Mouse (Mus musculus) embryonic facial prominence, embryonic 11.5 days (tissue): ENCODE measurements around the gene Nkiras2. TPM values are rescaled to one million over a fixed set of nuclear protein-coding genes. Genes with fewer than 3 reads are reported as not detected.
"Not testable (repeated sequence)": the region's sequence is repeated elsewhere in the genome, so short reads cannot be mapped to it uniquely, and the experiment has no call there.

Experiments used
- ATAC-seq: fragments of 200-750 bp; cut with Nextera tagmentation; replicated peaks from 2 replicates; pipeline ENCODE4 v1.8.0; 2017; ENCODE audit warnings: low read depth; ENCODE audit not compliant: insufficient number of reproducible peaks, low FRiP score, low TSS enrichment
- DNase-seq: peaks from one replicate; pipeline ENCODE4 v3.0.0-alpha.2; 2015; ENCODE audit warnings: low spot score
- H3K27ac ChIP-seq: fragments of 300-500 bp; sonication (generic); replicated peaks from 2 replicates; pipeline ENCODE4 v1.5.1; 2014; ENCODE audit warnings: mild to moderate bottlenecking, low read depth, low read length, control low read depth
- H3K27me3 ChIP-seq: fragments of 300-500 bp; sonication (generic); 2 replicates; pipeline ENCODE4 v1.6.1; 2014; ENCODE audit warnings: mild to moderate bottlenecking, low read length, moderate library complexity, mixed read lengths; ENCODE audit not compliant: control insufficient read depth, insufficient read depth
- H3K36me3 ChIP-seq: fragments of 300-500 bp; sonication (generic); replicated peaks from 2 replicates; pipeline ENCODE4 v1.6.1; 2014; ENCODE audit warnings: low read depth, mild to moderate bottlenecking, low read length, moderate library complexity, mixed read lengths; ENCODE audit not compliant: control insufficient read depth, insufficient read depth
- H3K4me1 ChIP-seq: fragments of 300-500 bp; sonication (generic); 2 replicates; pipeline ENCODE4 v1.6.1; 2014; ENCODE audit warnings: low read length, mixed read lengths; ENCODE audit not compliant: control insufficient read depth, insufficient read depth
- H3K4me2 ChIP-seq: fragments of 300-500 bp; sonication (generic); 2 replicates; pipeline ENCODE4 v1.6.1; 2014; ENCODE audit warnings: low read depth, mild to moderate bottlenecking, control low read depth, low read length, moderate library complexity
- H3K4me3 ChIP-seq: fragments of 300-500 bp; sonication (generic); 2 replicates; pipeline ENCODE4 v1.5.1; 2014; ENCODE audit warnings: low read depth, low read length, control low read depth
- H3K9ac ChIP-seq: fragments of 300-500 bp; sonication (generic); replicated peaks from 2 replicates; pipeline ENCODE4 v1.6.1; 2014; ENCODE audit warnings: mild to moderate bottlenecking, control low read depth, low read length
- H3K9me3 ChIP-seq: fragments of 300-500 bp; sonication (generic); replicated peaks from 2 replicates; pipeline ENCODE4 v1.6.1; 2016; ENCODE audit warnings: mild to moderate bottlenecking, low read length, inconsistent platforms, mixed read lengths; ENCODE audit not compliant: control insufficient read depth
- WGBS: fragments of 180-500 bp; shearing (Covaris S2); extraction: QIAGEN DNeasy Blood & Tissue Kit; methylation state at CpG from one replicate; pipeline ENCODE4 v1.1.7; 2014; 5-methylcytosine and 5-hydroxymethylcytosine counted together
- polyA plus RNA-seq: library from polyadenylated mRNA; unstranded; fragments of >200 nt; fragmentation: Nextera tagmentation; extraction: Ambion mirVana; gene quantifications from 2 replicates; pipeline ENCODE4 v1.2.1, GENCODE M21; 2014

Nkiras2 gene
- polyA plus RNA-seq, 1 experiment from 2014 or later = 79.5 TPM

DNA sequence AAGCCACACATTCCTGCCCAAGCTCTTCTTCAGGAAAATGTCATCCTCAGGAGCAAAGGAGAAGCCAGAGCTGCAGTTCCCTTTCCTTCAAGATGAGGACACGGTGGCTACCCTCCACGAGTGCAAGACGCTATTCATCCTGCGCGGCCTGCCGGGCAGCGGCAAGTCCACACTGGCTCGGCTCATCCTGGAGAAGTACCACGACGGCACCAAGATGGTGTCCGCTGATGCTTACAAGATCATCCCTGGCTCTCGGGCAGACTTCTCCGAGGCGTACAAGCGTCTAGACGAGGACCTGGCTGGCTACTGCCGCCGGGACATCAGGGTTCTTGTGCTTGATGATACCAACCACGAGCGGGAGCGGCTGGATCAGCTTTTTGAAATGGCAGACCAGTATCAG is 42.8 kb upstream of the Nkiras2 start:
- Histone ChIP-seq H3K4me3 (no peak overlapping the region), H3K27me3 (peaks cover 4% of the 10 kb centered on the region; the same call in 1 of the 2 replicates), H3K36me3 (peaks cover 3% of the 10 kb centered on the region), H3K9me3 (no peaks in the 10 kb centered on the region), H3K27ac (no peak overlapping the region), H3K4me1 (no peaks in the 10 kb centered on the region), H3K9ac (no peak overlapping the region), H3K4me2 (no peak overlapping the region; the same call in 1 of the 2 replicates)
- ATAC-seq (no peak), DNase-seq (no peak)
- 66% methylated on average over 21 of the region's 21 CpGs for WGBS

DNA sequence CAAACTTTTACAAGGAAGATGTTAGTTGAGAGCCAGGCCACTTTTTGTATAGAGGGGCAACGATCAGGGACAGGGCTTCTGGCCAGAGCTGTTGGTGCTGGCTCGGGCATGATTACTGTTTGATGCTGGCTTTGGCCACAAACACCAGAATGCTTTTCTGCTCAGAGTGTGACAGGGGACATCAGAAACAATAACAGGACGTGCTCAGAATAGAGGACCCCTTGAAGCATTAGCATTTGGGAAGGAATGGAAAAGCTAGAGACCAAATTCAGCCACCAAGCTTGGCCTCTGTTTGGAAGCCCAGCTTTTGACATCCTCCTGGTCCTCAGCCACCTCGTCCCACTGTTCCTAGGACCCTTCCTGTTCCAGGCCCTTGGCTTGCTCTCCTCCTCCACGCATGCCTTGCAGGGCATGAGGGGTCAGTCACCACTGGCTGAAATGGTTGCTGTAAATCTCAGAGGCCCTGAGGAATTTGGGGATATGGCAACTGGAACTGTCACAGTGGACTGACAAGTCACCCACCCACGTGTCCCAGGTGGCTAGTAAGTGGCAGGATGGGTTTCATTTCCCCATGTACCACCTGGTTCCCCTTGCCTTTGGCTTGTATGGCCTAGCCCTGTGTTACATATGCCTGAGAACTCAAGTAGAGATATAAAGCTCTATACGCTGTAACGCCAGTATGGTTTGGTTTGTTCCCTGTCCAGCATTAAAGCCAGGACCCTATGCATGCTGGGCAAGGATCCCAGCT is 41.0 kb upstream of the Nkiras2 start:
- H3K27me3 ChIP-seq = no peaks in the 10 kb centered on the region
- H3K4me2 ChIP-seq = no peak overlapping the region
- no peaks in the 10 kb centered on the region for H3K4me1 ChIP-seq
- H3K27ac ChIP-seq = no peak overlapping the region
- WGBS = 91% methylated on average over 8 of the region's 8 CpGs
- H3K9me3 ChIP-seq = no peaks in the 10 kb centered on the region
- no peak overlapping the region for H3K9ac ChIP-seq
- H3K36me3 ChIP-seq = peaks cover 6% of the 10 kb centered on the region
- no peak overlapping the region for H3K4me3 ChIP-seq
- ATAC-seq (no peak), DNase-seq (no peak)

DNA sequence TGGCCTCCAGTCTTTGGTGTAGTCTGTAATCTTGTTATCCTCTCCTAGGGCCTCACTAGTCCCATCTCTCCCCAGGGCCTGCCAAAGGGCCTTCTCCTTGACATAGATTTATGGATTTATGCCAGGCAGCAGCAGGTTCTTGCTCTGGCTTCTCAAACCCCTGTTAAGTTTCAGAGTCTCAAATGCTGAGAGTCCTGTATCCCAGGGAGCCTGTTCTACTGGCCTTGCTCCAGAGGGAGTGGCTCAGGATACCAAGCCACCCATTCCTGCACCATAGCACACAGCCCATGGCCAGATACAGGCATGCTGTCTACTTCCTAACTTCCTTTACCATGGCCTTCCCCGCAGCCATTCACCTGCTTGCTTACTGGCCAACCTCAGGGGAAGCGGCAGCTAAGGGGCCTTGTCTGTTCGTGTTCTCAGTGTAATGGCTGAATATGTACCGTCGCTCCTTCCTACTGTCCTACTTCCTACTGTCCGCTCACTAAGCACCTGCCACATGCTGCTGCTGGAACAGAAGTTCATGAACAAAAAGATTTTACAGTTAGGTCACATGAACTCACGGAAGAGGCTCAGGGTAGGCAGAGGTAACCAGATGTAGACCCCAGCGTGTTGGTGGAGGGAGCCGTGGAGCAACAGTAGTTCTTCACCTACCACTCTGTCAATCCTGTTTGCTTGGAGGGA is 39.8 kb upstream of the Nkiras2 start:
- Histone ChIP-seq H3K27ac (no peak overlapping the region), H3K27me3 (no peaks in the 10 kb centered on the region), H3K4me2 (no peak overlapping the region), H3K9ac (no peak overlapping the region), H3K4me3 (no peak overlapping the region), H3K4me1 (no peaks in the 10 kb centered on the region), H3K36me3 (peaks cover 12% of the 10 kb centered on the region), H3K9me3 (no peaks in the 10 kb centered on the region)
- ATAC-seq = no peak
- DNase-seq = no peak
- 92% methylated on average over 9 of the region's 9 CpGs for WGBS

DNA sequence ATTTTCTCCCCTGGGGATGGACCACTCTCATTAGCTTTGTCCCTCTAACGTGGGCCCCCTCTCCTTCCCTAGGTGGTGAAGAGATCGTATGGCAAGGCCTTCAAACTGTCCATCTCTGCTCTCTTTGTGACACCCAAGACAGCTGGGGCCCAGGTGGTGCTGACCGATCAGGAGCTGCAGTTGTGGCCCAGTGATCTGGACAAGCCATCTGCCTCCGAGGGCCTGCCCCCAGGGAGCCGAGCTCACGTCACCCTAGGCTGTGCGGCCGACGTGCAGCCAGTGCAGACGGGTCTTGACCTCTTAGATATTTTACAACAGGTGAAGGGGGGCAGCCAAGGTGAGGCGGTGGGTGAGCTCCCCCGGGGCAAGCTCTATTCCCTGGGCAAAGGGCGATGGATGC is 38.8 kb upstream of the Nkiras2 start:
- no peak for DNase-seq

DNA sequence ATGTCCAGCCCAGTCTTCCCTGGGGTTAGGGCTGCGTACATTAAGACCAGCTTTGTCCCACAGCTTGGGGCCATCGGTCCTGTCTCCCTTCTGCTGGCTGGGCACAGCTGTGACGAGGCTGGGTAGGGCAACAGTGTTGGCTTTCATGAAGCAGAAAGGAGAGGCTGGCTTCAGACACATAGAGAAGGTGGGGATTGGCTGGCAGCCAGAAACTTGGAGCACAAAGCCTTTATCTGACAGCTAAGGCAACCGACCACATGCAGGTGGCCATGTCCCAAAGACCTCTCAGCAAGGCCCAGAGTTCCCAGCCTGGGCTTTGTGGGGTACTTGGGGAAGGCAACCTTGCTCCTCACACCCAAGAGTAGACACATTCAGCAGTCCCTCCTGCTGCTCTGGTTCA is 37.3 kb upstream of the Nkiras2 start:
- no peaks in the 10 kb centered on the region for H3K27me3 ChIP-seq
- no peaks in the 10 kb centered on the region for H3K9me3 ChIP-seq
- H3K27ac ChIP-seq = no peak overlapping the region
- no peak overlapping the region for H3K9ac ChIP-seq
- DNase-seq (no peak), ATAC-seq (no peak)
- no peak overlapping the region for H3K4me2 ChIP-seq
- no peaks in the 10 kb centered on the region for H3K4me1 ChIP-seq
- no peak overlapping the region for H3K4me3 ChIP-seq
- 92% methylated on average over 4 of the region's 4 CpGs for WGBS
- H3K36me3 ChIP-seq = peaks cover 21% of the 10 kb centered on the region

More for the DNA sequence above, 38.8 kb upstream of the Nkiras2 start:
- Histone ChIP-seq H3K27me3 (no peaks in the 10 kb centered on the region), H3K9me3 (no peaks in the 10 kb centered on the region), H3K27ac (no peak overlapping the region), H3K4me3 (no peak overlapping the region), H3K4me2 (no peak overlapping the region), H3K36me3 (peaks cover 18% of the 10 kb centered on the region), H3K9ac (no peak overlapping the region), H3K4me1 (no peaks in the 10 kb centered on the region)
- 89% methylated on average over 13 of the region's 13 CpGs for WGBS
- no peak for ATAC-seq

DNA sequence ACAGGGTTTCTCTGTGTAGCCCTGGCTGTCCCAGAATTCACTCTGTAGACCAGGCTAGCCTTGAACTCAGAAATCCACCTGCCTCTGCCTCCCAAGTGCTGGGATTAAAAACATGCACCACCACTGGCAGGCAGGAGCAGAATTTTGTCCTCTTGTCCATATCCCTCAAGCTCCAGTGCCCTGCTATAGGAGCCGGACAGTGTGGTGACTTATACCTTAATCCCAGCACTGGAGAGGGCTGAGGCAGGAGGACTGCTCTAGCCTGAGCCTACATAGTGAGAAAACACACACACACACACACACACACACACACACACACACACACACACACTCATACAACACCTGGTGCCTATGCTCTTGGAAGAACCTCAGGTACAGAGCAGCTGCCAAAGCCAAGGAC is 36.6 kb upstream of the Nkiras2 start:
- not testable (repeated sequence) for H3K9ac ChIP-seq, H3K4me2 ChIP-seq, H3K27me3 ChIP-seq, H3K9me3 ChIP-seq, H3K27ac ChIP-seq, H3K4me1 ChIP-seq, H3K4me3 ChIP-seq, DNase-seq, ATAC-seq
- peaks cover 23% of the 10 kb centered on the region for H3K36me3 ChIP-seq
- 95% methylated on average over 1 of the region's 1 CpGs for WGBS

DNA sequence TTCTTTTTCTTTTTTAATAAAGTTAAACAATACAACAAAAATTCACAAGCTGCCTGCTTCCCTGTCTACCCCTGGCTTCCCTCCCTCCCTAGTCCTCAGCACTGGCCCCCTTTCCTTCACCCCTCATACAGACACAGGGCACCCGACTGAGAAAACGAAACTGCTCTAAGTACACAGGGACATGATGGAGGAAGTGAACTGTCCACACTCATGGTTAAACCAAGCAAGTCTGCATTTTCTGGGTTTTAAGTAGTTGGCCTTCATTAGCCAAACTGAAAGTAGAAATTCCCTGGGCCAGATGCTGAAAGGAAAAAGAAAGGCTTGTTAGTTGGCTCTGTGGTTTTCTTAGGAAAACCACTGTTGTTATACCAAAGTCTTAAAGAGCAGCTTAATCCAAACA is 36.2 kb upstream of the Nkiras2 start:
- Histone ChIP-seq H3K36me3 (peaks cover 27% of the 10 kb centered on the region), H3K9ac (no peak overlapping the region), H3K4me1 (no peaks in the 10 kb centered on the region), H3K4me3 (no peak overlapping the region), H3K9me3 (no peaks in the 10 kb centered on the region), H3K27ac (no peak overlapping the region), H3K4me2 (no peak overlapping the region), H3K27me3 (no peaks in the 10 kb centered on the region)
- WGBS = 95% methylated on average over 2 of the region's 2 CpGs
- no peak for ATAC-seq
- DNase-seq = no peak

DNA sequence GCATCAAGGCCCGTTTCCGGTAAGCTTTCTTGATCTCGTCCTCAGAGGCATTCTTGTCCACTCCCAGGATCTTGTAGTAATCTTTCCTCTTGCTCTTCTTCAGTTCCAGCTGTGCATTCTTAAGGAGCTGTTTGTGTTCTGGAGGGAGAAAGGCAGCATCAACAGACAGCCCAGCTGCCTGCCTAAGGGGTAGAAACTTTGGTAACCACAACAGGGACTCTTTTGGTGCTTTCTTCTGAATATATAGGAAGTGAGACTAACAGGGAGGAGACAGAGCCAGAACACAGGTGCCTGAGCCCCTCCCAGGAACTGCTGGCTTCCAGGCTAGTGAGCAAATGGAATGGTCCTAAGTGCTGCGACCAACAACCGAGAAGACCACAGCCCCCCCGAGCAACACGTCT is 34.5 kb upstream of the Nkiras2 start:
- 88% methylated on average over 7 of the region's 7 CpGs for WGBS
- Histone ChIP-seq H3K9me3 (no peaks in the 10 kb centered on the region), H3K27me3 (no peaks in the 10 kb centered on the region), H3K4me3 (no peak overlapping the region), H3K4me1 (no peaks in the 10 kb centered on the region), H3K9ac (no peak overlapping the region), H3K36me3 (peaks cover 32% of the 10 kb centered on the region), H3K27ac (no peak overlapping the region), H3K4me2 (no peak overlapping the region)
- DNase-seq (no peak), ATAC-seq (no peak)
